Comparison of ENCODE assay signal across 13 mouse cellular contexts in genomic region chr13:44480128-44480527, GRCm38 (mm10).
DNase-seq lines count a peak whose midpoint lies in the region; ATAC-seq lines count a peak whose summit lies in the region.
"Had no signal": no experiment of that assay in that cellular context is flagged by ENCODE, and none has a peak within 500 bp of the region (broad histone marks: within the 10 kb centered on the region; RNA-seq: fewer than 3 reads in every experiment).

No protein-coding gene starts in this region.

- DNase-seq in heart, adult 8-10 months (ENCODE audit: low spot score), result peak; percentile 50
- DNase-seq in heart, postnatal 25 days (ENCODE audit: low spot score), result no peak
- peak; percentile 10 for DNase-seq in adrenal gland, postnatal 25 days
- DNase-seq in lung, postnatal 36 days, result peak; percentile 65
- DNase-seq in gastrocnemius, postnatal 4 days (ENCODE audit: low spot score in 2 of 2), result no peak
- DNase-seq in layer of hippocampus, postnatal 10 days (ENCODE audit: low spot score in 2 of 2), result no peak
- no peak for DNase-seq in spleen, adult 12 weeks (ENCODE audit: low spot score)
- DNase-seq: embryo, embryonic 11 days; gastrocnemius, postnatal 10 days; liver, embryonic 13.5 days; thymus, postnatal 4 days had no signal

- peak; percentile 19 to 51; a peak in 3 of 4 replicates for ATAC-seq in hematopoietic stem cell, adult 5-6 weeks (replicated peaks in 1 of 2; ENCODE audit: insufficient read depth in 1 of 2, low FRiP score in 2 of 2, low TSS enrichment in 1 of 2, low read depth in 1 of 2, poor library complexity in 2 of 2, severe bottlenecking in 2 of 2)
- ATAC-seq: forebrain, embryonic 13.5 days had no signal

- intact Hi-C loops in heart, postnatal 25 days (cut with DNase I), result no loop called here

Comparison
In these comparisons a context has a peak if more than half of its experiments do, and no peak if none do; other contexts are left out.
1. DNase-seq: peak in heart, adult 8-10 months (single experiment), adrenal gland, postnatal 25 days (single experiment) and lung, postnatal 36 days (single experiment); none in heart, postnatal 25 days (single experiment), gastrocnemius, postnatal 4 days (0 of 2), layer of hippocampus, postnatal 10 days (0 of 2) and spleen, adult 12 weeks (single experiment).